Mouse (Mus musculus): ENCODE measurements at regions not wholly inside any gene's neighbourhood (a gene's known extent, or its start where the extent isn't known, plus 50 kb on each side); places are given as distances from the start of the nearest gene placed in this dataset.

- H3K4me1 ChIP-seq (ENCODE audit: control insufficient read depth, insufficient read depth, low read length), result peaks cover 7% of the 10 kb centered on the region
- H3K27ac ChIP-seq (ENCODE audit: insufficient read depth, low read depth, low read length), result no peak overlapping the region
- no peak overlapping the region for H3K4me3 ChIP-seq (ENCODE audit: insufficient read depth, low read length)
- TF ChIP-seq POLR2A (IDR thresholded peaks at IDR 0.05; ENCODE audit: borderline replicate concordance, low read depth, low read length) (no peak), CTCF (IDR thresholded peaks at IDR 0.05; ENCODE audit: low read depth, low read length) (no peak)
Observed at GRCm38 (mm10) chr7:73611866-73612751, 70.5 kb upstream of the Chd2 start.

GRCm38 (mm10) chr7:73608804-73609275 is 67.2 kb upstream of the Chd2 start:
- Histone ChIP-seq H3K4me1 (ENCODE audit: control insufficient read depth, insufficient read depth, low read length) (peaks cover 11% of the 10 kb centered on the region), H3K27ac (ENCODE audit: insufficient read depth, low read depth, low read length) (peak overlapping the region; percentile 88), H3K4me3 (ENCODE audit: insufficient read depth, low read length) (peak overlapping the region; percentile 48)
- no peak for TF ChIP-seq CTCF (IDR thresholded peaks at IDR 0.05; ENCODE audit: low read depth, low read length)
- TF ChIP-seq POLR2A (IDR thresholded peaks at IDR 0.05; ENCODE audit: borderline replicate concordance, low read depth, low read length), result no peak

GRCm38 (mm10) chr7:73608070-73608803 is 66.6 kb upstream of the Chd2 start:
- Histone ChIP-seq H3K4me1 (ENCODE audit: control insufficient read depth, insufficient read depth, low read length) (peaks cover 11% of the 10 kb centered on the region), H3K27ac (ENCODE audit: insufficient read depth, low read depth, low read length) (peak overlapping the region; percentile 88), H3K4me3 (ENCODE audit: insufficient read depth, low read length) (peak overlapping the region; percentile 48; the same call in 1 of the 2 replicates)
- TF ChIP-seq POLR2A (IDR thresholded peaks at IDR 0.05; ENCODE audit: borderline replicate concordance, low read depth, low read length) (no peak), CTCF (IDR thresholded peaks at IDR 0.05; ENCODE audit: low read depth, low read length) (no peak)

GRCm38 (mm10) chr7:73607450-73608005 is 65.9 kb upstream of the Chd2 start:
- Histone ChIP-seq H3K27ac (ENCODE audit: insufficient read depth, low read depth, low read length) (peak overlapping the region; percentile 88), H3K4me1 (ENCODE audit: control insufficient read depth, insufficient read depth, low read length) (peaks cover 11% of the 10 kb centered on the region), H3K4me3 (ENCODE audit: insufficient read depth, low read length) (peak overlapping the region; percentile 48)
- TF ChIP-seq POLR2A (IDR thresholded peaks at IDR 0.05; ENCODE audit: borderline replicate concordance, low read depth, low read length) (no peak), CTCF (IDR thresholded peaks at IDR 0.05; ENCODE audit: low read depth, low read length) (no peak)

- TF ChIP-seq POLR2A (IDR thresholded peaks at IDR 0.05; ENCODE audit: borderline replicate concordance, low read depth, low read length) (no peak), CTCF (IDR thresholded peaks at IDR 0.05; ENCODE audit: low read depth, low read length) (no peak)
- Histone ChIP-seq H3K4me1 (ENCODE audit: control insufficient read depth, insufficient read depth, low read length) (peaks cover 11% of the 10 kb centered on the region), H3K27ac (ENCODE audit: insufficient read depth, low read depth, low read length) (peak overlapping the region; percentile 88), H3K4me3 (ENCODE audit: insufficient read depth, low read length) (peak overlapping the region; percentile 48)
Observed at GRCm38 (mm10) chr7:73606677-73607449, 65.2 kb upstream of the Chd2 start.

- H3K27ac ChIP-seq (ENCODE audit: insufficient read depth, low read depth, low read length), result no peak overlapping the region
- peaks cover 11% of the 10 kb centered on the region for H3K4me1 ChIP-seq (ENCODE audit: control insufficient read depth, insufficient read depth, low read length)
- TF ChIP-seq POLR2A (IDR thresholded peaks at IDR 0.05; ENCODE audit: borderline replicate concordance, low read depth, low read length), result no peak
- no peak for TF ChIP-seq CTCF (IDR thresholded peaks at IDR 0.05; ENCODE audit: low read depth, low read length)
- no peak overlapping the region for H3K4me3 ChIP-seq (ENCODE audit: insufficient read depth, low read length)
Observed at GRCm38 (mm10) chr7:73604597-73604996, 63.0 kb upstream of the Chd2 start.

GRCm38 (mm10) chr7:73602815-73603551 is 61.4 kb upstream of the Chd2 start:
- no peak overlapping the region for H3K27ac ChIP-seq (ENCODE audit: insufficient read depth, low read depth, low read length)
- no peak for TF ChIP-seq POLR2A (IDR thresholded peaks at IDR 0.05; ENCODE audit: borderline replicate concordance, low read depth, low read length)
- TF ChIP-seq CTCF (IDR thresholded peaks at IDR 0.05; ENCODE audit: low read depth, low read length), result no peak
- H3K4me1 ChIP-seq (ENCODE audit: control insufficient read depth, insufficient read depth, low read length), result peaks cover 9% of the 10 kb centered on the region
- H3K4me3 ChIP-seq (ENCODE audit: insufficient read depth, low read length), result no peak overlapping the region

- Histone ChIP-seq H3K27ac (ENCODE audit: insufficient read depth, low read depth, low read length) (no peak overlapping the region), H3K4me1 (ENCODE audit: control insufficient read depth, insufficient read depth, low read length) (peaks cover 15% of the 10 kb centered on the region), H3K4me3 (ENCODE audit: insufficient read depth, low read length) (no peak overlapping the region)
- TF ChIP-seq POLR2A (IDR thresholded peaks at IDR 0.05; ENCODE audit: borderline replicate concordance, low read depth, low read length), result no peak
- TF ChIP-seq CTCF (IDR thresholded peaks at IDR 0.05; ENCODE audit: low read depth, low read length), result no peak
Observed at GRCm38 (mm10) chr7:73601336-73601735, 59.7 kb upstream of the Chd2 start.

All from bone marrow macrophage, adult 2 months (primary cell).